In the genomic region with DNA sequence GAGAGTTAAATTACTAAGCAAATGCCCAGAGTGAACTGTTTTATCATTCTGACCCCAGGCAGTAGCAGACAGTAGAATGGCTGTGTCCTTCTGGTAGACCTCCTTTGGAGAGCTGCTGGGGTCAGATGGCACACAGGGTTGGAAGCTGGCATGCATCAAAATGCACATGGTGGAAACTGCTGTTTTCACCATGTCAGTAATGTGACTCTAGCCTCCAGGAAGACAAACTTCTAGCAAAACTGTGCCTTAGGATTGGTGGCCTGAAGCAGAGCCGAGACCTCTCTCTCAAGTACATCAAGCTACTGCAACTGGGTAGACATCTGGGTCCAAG, we compare ENCODE assay signal across 26 mouse cellular contexts.
DNase-seq lines count a peak whose midpoint lies in the region; ATAC-seq and TF ChIP-seq lines count a peak whose summit lies in the region.
"Had no signal": no experiment of that assay in that cellular context is flagged by ENCODE, and none has a peak within 500 bp of the region (broad histone marks: within the 10 kb centered on the region; RNA-seq: fewer than 3 reads in every experiment).

No protein-coding gene starts in this region.

- no peak overlapping the region for H3K4me2 ChIP-seq in embryonic facial prominence, embryonic 11.5 days (ENCODE audit: low read depth, low read length)
- no peak overlapping the region for H3K4me2 ChIP-seq in embryonic facial prominence, embryonic 15.5 days (replicated peaks)
- peak overlapping the region; percentile 22; the same call in 1 of the 2 replicates for H3K4me2 ChIP-seq in limb, embryonic 13.5 days (replicated peaks)
- no peak overlapping the region for H3K4me2 ChIP-seq in midbrain, postnatal 0 days (ENCODE audit: low read depth, low read length, poor library complexity, severe bottlenecking)
- H3K4me2 ChIP-seq: hindbrain, embryonic 13.5 days; liver, embryonic 12.5 days; midbrain, embryonic 13.5 days; neural tube, embryonic 15.5 days had no signal

- H3K36me3 ChIP-seq in heart, embryonic 10.5 days, result no peaks in the 10 kb centered on the region
- no peaks in the 10 kb centered on the region for H3K36me3 ChIP-seq in embryonic facial prominence, embryonic 11.5 days (replicated peaks; ENCODE audit: control insufficient read depth, insufficient read depth, low read depth, low read length)
- H3K36me3 ChIP-seq in embryonic facial prominence, embryonic 15.5 days, result no peaks in the 10 kb centered on the region
- H3K36me3 ChIP-seq in limb, embryonic 13.5 days, result no peaks in the 10 kb centered on the region
- no peaks in the 10 kb centered on the region for H3K36me3 ChIP-seq in midbrain, postnatal 0 days (ENCODE audit: insufficient read depth, low read length)
- H3K36me3 ChIP-seq: hindbrain, embryonic 13.5 days; liver, embryonic 12.5 days; midbrain, embryonic 13.5 days; neural tube, embryonic 15.5 days had no signal

- no peaks in the 10 kb centered on the region for H3K9me3 ChIP-seq in heart, embryonic 10.5 days
- H3K9me3 ChIP-seq in embryonic facial prominence, embryonic 11.5 days (replicated peaks; ENCODE audit: control insufficient read depth, low read length), result no peaks in the 10 kb centered on the region
- H3K9me3 ChIP-seq in embryonic facial prominence, embryonic 15.5 days (replicated peaks), result no peaks in the 10 kb centered on the region
- no peaks in the 10 kb centered on the region for H3K9me3 ChIP-seq in limb, embryonic 13.5 days
- no peaks in the 10 kb centered on the region for H3K9me3 ChIP-seq in midbrain, postnatal 0 days (ENCODE audit: low read length)
- H3K9me3 ChIP-seq: hindbrain, embryonic 13.5 days; liver, embryonic 12.5 days; megakaryocyte, embryonic 14.5 days; midbrain, embryonic 13.5 days; neural tube, embryonic 15.5 days had no signal

- 83% methylated on average over 1 of the region's 1 CpGs for WGBS in heart, embryonic 10.5 days
- 53% methylated on average over 1 of the region's 1 CpGs for WGBS in embryonic facial prominence, embryonic 11.5 days
- WGBS in embryonic facial prominence, embryonic 15.5 days, result 54% methylated on average over 1 of the region's 1 CpGs
- 48% methylated on average over 1 of the region's 1 CpGs for WGBS in limb, embryonic 13.5 days
- WGBS in midbrain, postnatal 0 days, result 81% methylated on average over 1 of the region's 1 CpGs

- no peak overlapping the region for H3K4me3 ChIP-seq in heart, embryonic 10.5 days
- no peak overlapping the region for H3K4me3 ChIP-seq in embryonic facial prominence, embryonic 11.5 days (ENCODE audit: low read depth, low read length)
- no peak overlapping the region for H3K4me3 ChIP-seq in embryonic facial prominence, embryonic 15.5 days (replicated peaks)
- H3K4me3 ChIP-seq in limb, embryonic 13.5 days, result no peak overlapping the region
- no peak overlapping the region for H3K4me3 ChIP-seq in midbrain, postnatal 0 days (ENCODE audit: low read depth, low read length)
- H3K4me3 ChIP-seq: hindbrain, embryonic 13.5 days; liver, embryonic 12.5 days; megakaryocyte, embryonic 14.5 days; midbrain, embryonic 13.5 days; neural tube, embryonic 15.5 days had no signal

- TF ChIP-seq CTCF in midbrain, postnatal 0 days (IDR thresholded peaks at IDR 0.05), result no peak

- ATAC-seq in embryonic facial prominence, embryonic 11.5 days (replicated peaks; ENCODE audit: insufficient number of reproducible peaks, low FRiP score, low TSS enrichment, low read depth), result no peak
- no peak for ATAC-seq in embryonic facial prominence, embryonic 15.5 days (ENCODE audit: insufficient number of reproducible peaks, low FRiP score, low TSS enrichment, low read depth)
- peak; percentile 20; the same call in 1 of the 2 replicates for ATAC-seq in limb, embryonic 13.5 days (ENCODE audit: low FRiP score, low read depth)
- ATAC-seq in midbrain, postnatal 0 days (ENCODE audit: low FRiP score), result no peak
- ATAC-seq: CD4-positive, CD25-positive, alpha-beta regulatory T cell, adult 4 months; forebrain, embryonic 14.5 days; intestine, postnatal 0 days; liver, embryonic 12.5 days; liver, postnatal 0 days; midbrain, embryonic 13.5 days had no signal

- no peak overlapping the region for H3K9ac ChIP-seq in embryonic facial prominence, embryonic 11.5 days (replicated peaks; ENCODE audit: low read length)
- no peak overlapping the region for H3K9ac ChIP-seq in embryonic facial prominence, embryonic 15.5 days
- H3K9ac ChIP-seq in limb, embryonic 13.5 days, result no peak overlapping the region
- H3K9ac ChIP-seq in midbrain, postnatal 0 days (replicated peaks; ENCODE audit: low read length, poor library complexity, severe bottlenecking), result no peak overlapping the region
- H3K9ac ChIP-seq: hindbrain, embryonic 13.5 days; liver, embryonic 12.5 days; liver, postnatal 0 days; midbrain, embryonic 13.5 days; neural tube, embryonic 15.5 days had no signal

- intact Hi-C loops in left cerebral cortex, postnatal 10 days (cut with DNase I), result no loop called here

- peaks cover 2% of the 10 kb centered on the region; the same call in 1 of the 2 replicates for H3K27me3 ChIP-seq in heart, embryonic 10.5 days (ENCODE audit: insufficient read depth, poor library complexity, severe bottlenecking)
- no peaks in the 10 kb centered on the region for H3K27me3 ChIP-seq in embryonic facial prominence, embryonic 11.5 days (ENCODE audit: control insufficient read depth, insufficient read depth, low read length)
- H3K27me3 ChIP-seq in embryonic facial prominence, embryonic 15.5 days, result no peaks in the 10 kb centered on the region
- peaks cover 3% of the 10 kb centered on the region; the same call in 1 of the 2 replicates for H3K27me3 ChIP-seq in limb, embryonic 13.5 days
- no peaks in the 10 kb centered on the region for H3K27me3 ChIP-seq in midbrain, postnatal 0 days (ENCODE audit: insufficient read depth, low read length)
- H3K27me3 ChIP-seq: hindbrain, embryonic 13.5 days; liver, embryonic 12.5 days; midbrain, embryonic 13.5 days; neural tube, embryonic 15.5 days had no signal

- H3K4me1 ChIP-seq in heart, embryonic 10.5 days, result no peaks in the 10 kb centered on the region
- peaks cover 3% of the 10 kb centered on the region for H3K4me1 ChIP-seq in embryonic facial prominence, embryonic 11.5 days (ENCODE audit: control insufficient read depth, insufficient read depth, low read length)
- peaks cover 18% of the 10 kb centered on the region for H3K4me1 ChIP-seq in embryonic facial prominence, embryonic 15.5 days
- H3K4me1 ChIP-seq in limb, embryonic 13.5 days, result peaks cover 50% of the 10 kb centered on the region
- H3K4me1 ChIP-seq in midbrain, postnatal 0 days (ENCODE audit: insufficient read depth, low read length), result no peaks in the 10 kb centered on the region
- H3K4me1 ChIP-seq: hindbrain, embryonic 13.5 days; liver, embryonic 12.5 days; megakaryocyte, embryonic 14.5 days; midbrain, embryonic 13.5 days had no signal

- DNase-seq in heart, adult 11 months, result peak; percentile 61
- no peak for DNase-seq in heart, embryonic 10.5 days (ENCODE audit: low spot score)
- DNase-seq in embryonic facial prominence, embryonic 11.5 days (ENCODE audit: low spot score), result peak; percentile 32
- no peak for DNase-seq in adrenal gland, postnatal 36 days
- DNase-seq in midbrain, postnatal 0 days (ENCODE audit: low spot score), result no peak
- DNase-seq in left cerebral cortex, postnatal 10 days (ENCODE audit: extremely low spot score in 1 of 2, low spot score in 2 of 2), result no peak
- DNase-seq: adrenal gland, adult 2 months; cerebellum, adult 2 months; heart, postnatal 14 days; kidney, adult 9 months; kidney, postnatal 10 days; layer of hippocampus, adult 9-11 months; liver, postnatal 0 days; lung, postnatal 36 days; spleen, adult 18-20 months; thymus, postnatal 14 days had no signal

- no peak overlapping the region for H3K27ac ChIP-seq in heart, embryonic 10.5 days
- H3K27ac ChIP-seq in embryonic facial prominence, embryonic 11.5 days (replicated peaks; ENCODE audit: low read depth, low read length), result no peak overlapping the region
- peak overlapping the region; percentile 60 for H3K27ac ChIP-seq in embryonic facial prominence, embryonic 15.5 days (replicated peaks)
- peak overlapping the region; percentile 77; the same call in 1 of the 2 replicates for H3K27ac ChIP-seq in limb, embryonic 13.5 days
- H3K27ac ChIP-seq in midbrain, postnatal 0 days (ENCODE audit: low read depth, low read length), result no peak overlapping the region
- H3K27ac ChIP-seq: hindbrain, embryonic 13.5 days; liver, embryonic 12.5 days; midbrain, embryonic 13.5 days; neural tube, embryonic 15.5 days had no signal

Comparison
In these comparisons a context has a peak if more than half of its experiments do, and no peak if none do; other contexts are left out.
1. DNase-seq: peak in heart, adult 11 months (single experiment) and embryonic facial prominence, embryonic 11.5 days (single experiment); none in heart, embryonic 10.5 days (single experiment), adrenal gland, postnatal 36 days (0 of 2), midbrain, postnatal 0 days (single experiment) and left cerebral cortex, postnatal 10 days (0 of 2).
2. H3K27ac ChIP-seq: peak in embryonic facial prominence, embryonic 15.5 days (single experiment) and limb, embryonic 13.5 days (single experiment); none in heart, embryonic 10.5 days (single experiment), embryonic facial prominence, embryonic 11.5 days (single experiment) and midbrain, postnatal 0 days (single experiment).